ENCODE assay signal across 8 mouse cellular contexts in genomic region chr2:30711476-30711852, GRCm38 (mm10).
DNase-seq lines count a peak whose midpoint lies in the region; ATAC-seq and TF ChIP-seq lines count a peak whose summit lies in the region.

No protein-coding gene starts in this region.

- no peak overlapping the region for H3K4me3 ChIP-seq in C2C12 (ENCODE audit: insufficient read depth, poor library complexity, severe bottlenecking)
- H3K4me3 ChIP-seq in embryonic facial prominence, embryonic 13.5 days: peak overlapping the region; percentile 49
- H3K4me3 ChIP-seq in kidney, postnatal 0 days (replicated peaks; ENCODE audit: low read depth, low read length): peak overlapping the region; percentile 38
- peak overlapping the region; percentile 38 for H3K4me3 ChIP-seq in neural tube, embryonic 11.5 days (ENCODE audit: low read depth, low read length)

- H3K4me1 ChIP-seq in embryonic facial prominence, embryonic 13.5 days: peaks cover 71% of the 10 kb centered on the region
- peaks cover 57% of the 10 kb centered on the region for H3K4me1 ChIP-seq in kidney, postnatal 0 days (replicated peaks; ENCODE audit: insufficient read depth, low read length)
- H3K4me1 ChIP-seq in neural tube, embryonic 11.5 days (ENCODE audit: control insufficient read depth, insufficient read depth, low read length): peaks cover 51% of the 10 kb centered on the region

- 5% methylated on average over 11 of the region's 15 CpGs for WGBS in embryonic facial prominence, embryonic 13.5 days
- 4% methylated on average over 15 of the region's 15 CpGs for WGBS in kidney, postnatal 0 days
- whole genome bisulfite sequencing in neural tube, embryonic 11.5 days: 6% methylated on average over 9 of the region's 15 CpGs

- H3K79me2 ChIP-seq in C2C12 (ENCODE audit: control insufficient read depth, insufficient read depth): peaks cover 7% of the 10 kb centered on the region

- H3K9me3 ChIP-seq in embryonic facial prominence, embryonic 13.5 days: no peaks in the 10 kb centered on the region
- H3K9me3 ChIP-seq in kidney, postnatal 0 days (replicated peaks; ENCODE audit: low read length): no peaks in the 10 kb centered on the region
- H3K9me3 ChIP-seq in neural tube, embryonic 11.5 days (ENCODE audit: control insufficient read depth, low read length): no peaks in the 10 kb centered on the region

- H3K9ac ChIP-seq in embryonic facial prominence, embryonic 13.5 days: peak overlapping the region; percentile 79
- peak overlapping the region; percentile 71 for H3K9ac ChIP-seq in kidney, postnatal 0 days (ENCODE audit: low read depth, low read length)
- peak overlapping the region; percentile 78 for H3K9ac ChIP-seq in neural tube, embryonic 11.5 days (ENCODE audit: low read length)

- no peak for ATAC-seq in embryonic facial prominence, embryonic 13.5 days (ENCODE audit: insufficient number of reproducible peaks, insufficient read depth, low FRiP score, low TSS enrichment, low read depth)
- ATAC-seq in kidney, postnatal 0 days (replicated peaks; ENCODE audit: low FRiP score, low read depth): 0 out of 2 replicates have a peak, but pooled peaks have one; percentile 12
- ATAC-seq in neural tube, embryonic 11.5 days (ENCODE audit: insufficient read depth, low FRiP score, low TSS enrichment): peak; percentile 70

- H3K79me3 ChIP-seq in C2C12 (ENCODE audit: low read depth): no peaks in the 10 kb centered on the region

- peak overlapping the region; percentile 92 for H3K27ac ChIP-seq in embryonic facial prominence, embryonic 13.5 days
- H3K27ac ChIP-seq in kidney, postnatal 0 days: peak overlapping the region; percentile 96
- H3K27ac ChIP-seq in neural tube, embryonic 11.5 days (ENCODE audit: low read depth, low read length): peak overlapping the region; percentile 94

- peak; percentile 39 to 44 for DNase-seq in frontal cortex, postnatal 36 days (ENCODE audit: low spot score in 2 of 2)
- DNase-seq in frontal cortex, adult 2 months (ENCODE audit: extremely low spot score in 1 of 2, low spot score in 1 of 2): no peak
- DNase-seq in kidney, postnatal 0 days (ENCODE audit: low spot score): peak; percentile 27
- DNase-seq in neural tube, embryonic 11.5 days (ENCODE audit: low spot score): no peak
- DNase-seq in embryo, embryonic 11 days: no peak
- no peak for DNase-seq in urinary bladder, postnatal 10 days (ENCODE audit: low spot score)

- no peak for TF ChIP-seq CTCF in C2C12 (IDR thresholded peaks at IDR 0.05; ENCODE audit: control insufficient read depth, insufficient read depth, insufficient read length)
- TF ChIP-seq CTCF in kidney, postnatal 0 days (IDR thresholded peaks at IDR 0.05; ENCODE audit: low read depth): no peak

- H3K4me2 ChIP-seq in embryonic facial prominence, embryonic 13.5 days: peak overlapping the region; percentile 89
- peak overlapping the region; percentile 82 for H3K4me2 ChIP-seq in kidney, postnatal 0 days (ENCODE audit: low read length)
- H3K4me2 ChIP-seq in neural tube, embryonic 11.5 days (ENCODE audit: low read depth): peak overlapping the region; percentile 78

- no peaks in the 10 kb centered on the region for H3K36me3 ChIP-seq in C2C12 (ENCODE audit: control insufficient read depth, insufficient read depth)
- no peaks in the 10 kb centered on the region for H3K36me3 ChIP-seq in embryonic facial prominence, embryonic 13.5 days
- no peaks in the 10 kb centered on the region for H3K36me3 ChIP-seq in kidney, postnatal 0 days (ENCODE audit: insufficient read depth, low read length)
- no peaks in the 10 kb centered on the region for H3K36me3 ChIP-seq in neural tube, embryonic 11.5 days (ENCODE audit: control insufficient read depth, insufficient read depth, low read length)

- H3K27me3 ChIP-seq in C2C12 (ENCODE audit: control insufficient read depth, insufficient read depth, insufficient read length): no peaks in the 10 kb centered on the region
- H3K27me3 ChIP-seq in embryonic facial prominence, embryonic 13.5 days: no peaks in the 10 kb centered on the region
- no peaks in the 10 kb centered on the region for H3K27me3 ChIP-seq in kidney, postnatal 0 days (ENCODE audit: insufficient read depth, low read length)
- H3K27me3 ChIP-seq in neural tube, embryonic 11.5 days (ENCODE audit: control insufficient read depth, insufficient read depth, low read length): no peaks in the 10 kb centered on the region

- peak overlapping the region; percentile 74 for H3ac ChIP-seq in C2C12 (ENCODE audit: control insufficient read depth, insufficient read length, low read depth)

TF ChIP-seq in C2C12, 6 proteins besides CTCF, POLR2A, EP300 and RAD21:
- no peak for TF ChIP-seq MAX (IDR thresholded peaks at IDR 0.05)
- TF ChIP-seq CEBPB (IDR thresholded peaks at IDR 0.05; ENCODE audit: low read depth): no peak
- TF ChIP-seq MYOD1 (IDR thresholded peaks at IDR 0.05; ENCODE audit: control insufficient read depth, insufficient read length, low read depth): no peak
- no peak for TF ChIP-seq FOSL1 (IDR thresholded peaks at IDR 0.05; ENCODE audit: insufficient read depth, low read length, poor library complexity, severe bottlenecking)
- no peak for TF ChIP-seq USF1 (IDR thresholded peaks at IDR 0.05; ENCODE audit: low read depth)
- TF ChIP-seq MYOG (IDR thresholded peaks at IDR 0.05; ENCODE audit: control insufficient read depth, extremely low read depth, insufficient read length): no peak

Comparison
In these comparisons a context has a peak if more than half of its experiments do, and no peak if none do; other contexts are left out.
1. DNase-seq: peak in frontal cortex, postnatal 36 days (2 of 2) and kidney, postnatal 0 days (single experiment); none in frontal cortex, adult 2 months (0 of 2), neural tube, embryonic 11.5 days (single experiment), embryo, embryonic 11 days (single experiment) and urinary bladder, postnatal 10 days (single experiment).
2. Peak in every context shown above with its lines, with median percentiles within 50 percentile points of each other: H3K27ac ChIP-seq, H3K4me2 ChIP-seq and H3K9ac ChIP-seq.